Mouse (Mus musculus) mouse trophoblast stem cell (cell line): ENCODE measurements around the gene Olfr450.

Experiments
- in situ Hi-C, 2 experiments: fragments of 300-500 bp; cut with MseI, MboI; formaldehyde crosslinking; loops; 2 replicates in 1 of 2; 3 replicates in 1 of 2; pipeline ENCODE4 v1.15.1; 2025

The Olfr450 gene

DNA sequence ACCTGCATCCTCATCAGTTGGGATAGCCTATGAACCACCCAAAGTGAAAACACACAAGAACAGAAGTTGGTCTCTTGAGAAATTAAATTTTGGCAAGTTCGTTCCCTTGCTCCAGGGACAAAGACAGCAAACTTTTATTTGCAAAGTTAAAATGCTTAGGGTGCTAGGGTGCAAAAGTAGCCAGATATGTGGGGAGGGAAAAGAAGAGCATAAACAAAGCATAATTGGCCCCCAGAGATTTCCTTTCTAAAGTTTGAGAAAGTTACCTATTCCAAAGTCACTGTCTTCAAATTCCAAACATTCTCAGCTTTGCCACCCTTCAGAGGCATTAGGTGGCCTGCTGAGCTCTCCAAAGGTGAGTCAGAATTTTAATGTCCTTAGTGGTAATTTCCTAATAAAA is at the start of gene Olfr450:
Olfr450 (plus strand) TSS at position 301 of the 400 bp plus-strand sequence.
- in situ Hi-C loops = no loop called here

DNA sequence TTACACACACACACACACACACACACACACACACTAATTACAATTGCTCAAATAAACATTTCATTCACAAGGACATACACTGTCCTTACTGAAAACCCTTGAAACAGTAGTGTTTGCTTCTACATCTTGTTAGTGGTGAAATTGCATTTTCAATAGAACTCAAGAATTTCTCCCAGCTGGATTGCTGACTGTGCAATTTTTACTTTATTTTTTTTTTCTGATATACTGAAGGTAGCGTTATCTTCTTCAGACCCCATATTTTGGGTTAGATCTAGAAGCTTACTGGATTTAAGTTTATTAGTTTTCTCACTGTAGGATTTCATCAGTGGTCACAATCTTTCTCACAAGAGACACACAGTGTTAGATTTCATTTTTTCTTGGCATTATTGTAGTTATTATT is 34.7 kb upstream of the Olfr450 start:
- in situ Hi-C loops = no loop called here

DNA sequence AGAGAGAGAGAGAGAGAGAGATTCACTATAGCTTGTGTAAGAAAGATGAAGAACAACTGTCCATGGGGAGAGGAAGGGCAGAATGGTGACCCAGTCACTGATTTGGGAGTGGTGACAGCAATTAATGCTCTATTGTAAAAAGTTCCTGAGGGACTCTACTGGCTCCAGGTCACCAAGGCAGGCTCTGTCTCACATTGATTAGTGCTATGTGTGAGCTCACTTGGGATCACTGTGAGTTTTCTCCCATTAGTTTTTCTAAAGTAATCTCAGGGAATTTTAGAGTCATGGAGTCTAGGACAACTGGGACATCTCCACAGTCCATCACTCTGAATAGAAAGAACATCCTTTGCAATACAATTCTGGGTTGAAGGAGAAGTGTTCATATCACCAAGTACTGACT is 26.9 kb upstream of the Olfr450 start, which contains the start of gene Olfr452:
Olfr452 (plus strand) TSS at position 301 of the 400 bp plus-strand sequence.
- in situ Hi-C loops = no loop called here

DNA sequence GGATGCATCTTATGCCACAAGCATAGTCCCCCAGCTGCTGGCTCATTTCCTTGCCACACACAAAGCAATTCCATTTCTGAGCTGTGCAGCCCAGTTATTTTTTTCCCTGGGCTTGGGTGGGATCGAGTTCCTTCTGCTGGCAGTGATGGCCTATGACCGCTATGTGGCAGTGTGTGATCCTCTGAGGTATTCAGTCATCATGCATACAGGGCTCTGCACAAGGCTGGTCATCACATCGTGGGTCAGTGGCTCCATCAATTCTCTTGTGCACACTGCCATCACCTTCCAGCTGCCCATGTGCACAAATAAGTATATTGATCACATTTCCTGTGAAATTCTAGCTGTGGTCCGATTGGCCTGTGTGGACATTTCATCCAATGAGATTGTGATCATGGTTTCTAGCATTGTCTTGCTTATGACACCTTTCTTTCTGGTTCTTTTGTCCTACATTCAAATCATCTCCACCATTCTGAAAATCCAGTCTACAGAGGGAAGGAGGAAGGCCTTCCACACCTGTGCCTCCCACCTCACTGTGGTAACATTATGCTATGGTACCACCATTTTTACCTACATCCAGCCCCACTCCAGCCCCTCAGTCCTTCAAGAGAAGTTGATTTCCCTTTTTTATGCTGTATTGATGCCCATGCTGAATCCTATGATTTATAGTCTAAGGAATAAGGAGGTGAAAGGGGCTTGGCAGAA is 21.3 kb upstream of the Olfr450 start:
- in situ Hi-C loops = no loop called here

DNA sequence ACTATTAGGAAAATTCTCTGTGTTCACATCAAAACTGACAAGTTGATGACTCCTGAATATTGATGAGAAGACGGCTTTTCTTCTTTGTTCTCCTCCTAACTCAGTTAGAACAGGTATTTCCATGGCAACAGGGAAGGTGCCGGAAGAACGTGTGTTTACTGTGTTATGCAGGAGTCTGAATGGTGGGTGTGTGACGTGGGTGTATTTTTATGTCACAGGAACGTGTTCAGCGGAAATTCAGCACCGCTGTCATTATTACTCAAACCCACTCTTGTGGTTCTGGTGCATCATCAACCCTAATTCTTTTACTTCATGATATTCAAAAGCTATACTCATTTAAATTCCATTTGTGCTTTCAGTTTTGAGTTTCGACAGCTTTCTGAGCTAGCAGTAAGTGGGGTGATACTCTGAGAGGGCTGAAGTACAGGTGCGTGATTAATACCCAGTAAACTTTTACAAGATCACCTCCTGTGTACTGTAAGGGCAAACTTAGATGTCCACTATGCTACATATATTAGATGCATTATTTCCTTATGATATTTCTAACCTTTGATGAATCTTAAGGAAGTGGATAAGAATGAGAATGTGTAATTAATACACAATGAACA is 20.7 kb upstream of the Olfr450 start:
- in situ Hi-C loops = no loop called here

DNA sequence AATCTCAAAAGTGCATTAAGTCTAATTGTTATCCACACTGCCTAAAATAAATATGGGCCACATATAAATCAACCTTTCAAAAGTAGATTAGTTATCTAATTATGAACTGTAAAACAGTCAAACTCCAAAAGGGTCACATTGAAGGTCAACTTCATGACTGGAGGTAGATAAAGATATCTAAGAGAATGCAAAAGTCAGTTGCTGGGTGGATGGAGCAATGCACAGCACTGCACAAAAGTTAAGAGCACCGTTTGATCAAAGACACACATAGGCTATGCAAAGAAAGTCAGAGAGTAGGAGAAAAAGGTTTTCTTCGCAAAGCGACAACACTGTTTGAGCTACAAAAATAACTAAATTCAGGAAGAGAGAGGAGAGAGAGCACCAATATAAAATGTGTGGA is 16.8 kb upstream of the Olfr450 start:
- in situ Hi-C loops = no loop called here

DNA sequence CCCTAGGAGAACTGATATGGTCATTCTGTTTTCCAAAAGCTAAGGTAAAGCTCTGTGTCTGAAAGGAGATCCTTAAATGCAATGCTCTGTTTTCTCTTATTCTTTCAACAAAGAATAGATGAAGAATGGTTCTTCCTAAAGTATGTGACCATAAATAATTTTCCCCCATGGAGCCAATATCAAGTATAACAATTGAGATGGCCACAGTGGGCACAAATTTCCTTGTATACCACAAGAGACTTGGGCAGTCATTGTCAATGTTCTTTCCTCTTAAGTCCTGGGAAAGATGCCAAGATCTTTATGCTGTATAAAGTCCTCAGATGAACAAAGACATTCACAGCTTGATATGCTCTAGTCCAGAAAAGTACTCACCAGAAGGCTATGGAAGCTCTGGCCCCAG is 22.3 kb downstream of the Olfr450 start, which contains the start of gene Olfr449:
Olfr449 (plus strand) TSS at position 301 of the 400 bp plus-strand sequence.
- in situ Hi-C loops = no loop called here

DNA sequence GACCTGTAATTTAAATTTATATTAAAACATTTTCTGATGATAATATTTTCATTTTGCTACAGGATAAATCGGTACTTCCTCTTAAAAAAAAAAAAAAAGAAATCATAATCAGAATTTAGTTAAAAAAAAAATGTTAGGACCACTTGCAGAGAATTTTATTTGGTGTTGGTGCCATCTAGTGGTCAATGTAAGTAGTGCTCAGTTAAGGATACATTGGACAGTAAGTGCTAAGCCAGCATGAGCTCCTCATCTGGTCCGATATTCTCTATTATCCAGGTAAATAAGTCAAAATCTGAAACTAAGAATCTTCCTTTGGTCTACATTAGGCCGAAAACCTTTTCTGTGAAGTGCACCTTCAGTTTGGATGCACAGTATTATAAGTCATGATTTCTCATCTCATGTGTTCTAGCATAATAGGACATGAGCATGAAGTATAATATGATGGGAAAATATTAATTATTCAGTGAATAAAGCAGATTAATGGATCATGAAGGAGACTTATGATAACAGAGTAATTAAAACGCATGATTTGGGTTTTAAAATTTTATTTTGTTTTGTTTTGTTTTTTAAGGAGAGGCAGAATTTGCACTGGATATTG is 48.6 kb downstream of the Olfr450 start:
- in situ Hi-C loops = loop anchor here in 1 of 2 experiments (25.0 kb wide), 1 partner anchor 223 kb away; the partner anchor contains the start of gene Tcaf2
